Mouse (Mus musculus) myocyte (in vitro differentiated cells): ENCODE results near the gene Adat1.

Experiments used
- CEBPB ChIP-seq: IDR thresholded peaks from 2 replicates; pipeline ENCODE4 v1.6.1; 2011; ENCODE audit warnings: mild to moderate bottlenecking, moderate library complexity; ENCODE audit not compliant: poor library complexity, insufficient read depth, severe bottlenecking
- E2F4 ChIP-seq: IDR thresholded peaks from one replicate; pipeline ENCODE4 v1.6.1; 2011; ENCODE audit warnings: mild to moderate bottlenecking, control low read depth, moderate library complexity; ENCODE audit not compliant: insufficient read depth
- MAX ChIP-seq: IDR thresholded peaks from one replicate; pipeline ENCODE4 v1.6.1; 2011; ENCODE audit warnings: low read depth, mild to moderate bottlenecking, control low read depth
- MYOD1 ChIP-seq, 3 experiments: IDR thresholded peaks; one replicate each; pipeline ENCODE4 v1.6.1; 2011; ENCODE audit warnings: control low read depth in 2 of 3, low read depth in 2 of 3, mild to moderate bottlenecking in 2 of 3, moderate library complexity in 1 of 3; ENCODE audit not compliant: insufficient read length in 2 of 3, control insufficient read depth in 1 of 3
- MYOG ChIP-seq, 3 experiments: IDR thresholded peaks; one replicate each; pipeline ENCODE4 v1.6.1; 2011; ENCODE audit warnings: control low read depth in 2 of 3, low read depth in 2 of 3, mild to moderate bottlenecking in 2 of 3; ENCODE audit not compliant: insufficient read length in 2 of 3, control insufficient read depth in 1 of 3, insufficient read depth in 1 of 3
- POLR2A ChIP-seq: IDR thresholded peaks from one replicate; pipeline ENCODE4 v1.6.1; 2011; ENCODE audit warnings: low read depth, mild to moderate bottlenecking, control low read depth, moderate library complexity; ENCODE audit not compliant: insufficient read length
- POLR2AphosphoS2 ChIP-seq: IDR thresholded peaks from one replicate; pipeline ENCODE4 v1.6.1; 2011; ENCODE audit warnings: low read depth, control low read depth; ENCODE audit not compliant: insufficient read length
- SRF ChIP-seq: IDR thresholded peaks from one replicate; pipeline ENCODE4 v1.6.1; 2011; ENCODE audit warnings: low read depth; ENCODE audit not compliant: control insufficient read depth, insufficient read length
- TCF12 ChIP-seq: IDR thresholded peaks from one replicate; pipeline ENCODE4 v1.6.1; 2011; ENCODE audit warnings: mild to moderate bottlenecking, control low read depth; ENCODE audit not compliant: poor library complexity, insufficient read depth, severe bottlenecking
- TCF3 ChIP-seq: IDR thresholded peaks from one replicate; pipeline ENCODE4 v1.6.1; 2011; ENCODE audit warnings: low read depth, control low read depth; ENCODE audit not compliant: insufficient read length
- USF1 ChIP-seq: IDR thresholded peaks from one replicate; pipeline ENCODE4 v1.6.1; 2011; ENCODE audit warnings: low read depth, mild to moderate bottlenecking, control low read depth, moderate library complexity

GRCm38 (mm10) chr8:112029455-112029854 lies 37.4 kb upstream of the Adat1 start:
- TF ChIP-seq POLR2AphosphoS2 = no peak
- no peak for TF ChIP-seq E2F4
- no peak for TF ChIP-seq POLR2A
- no peak for TF ChIP-seq MYOD1 (IDR thresholded peaks at IDR 0.05; ENCODE audit: control insufficient read depth in 1 of 3, insufficient read length in 2 of 3, low read depth in 2 of 3)
- TF ChIP-seq TCF12 = no peak
- no peak for TF ChIP-seq MYOG (IDR thresholded peaks at IDR 0.05; ENCODE audit: control insufficient read depth in 1 of 3, insufficient read depth in 1 of 3, insufficient read length in 2 of 3, low read depth in 2 of 3)
- no peak for TF ChIP-seq USF1
- TF ChIP-seq MAX = no peak
- no peak for TF ChIP-seq SRF
- TF ChIP-seq CEBPB = no peak
- TF ChIP-seq TCF3 = no peak
